Mouse (Mus musculus): ENCODE measurements around the gene Fads1. TPM values are rescaled to one million over a fixed set of nuclear protein-coding genes. Genes with fewer than 3 reads are reported as not detected.
"Not testable (repeated sequence)": the region's sequence is repeated elsewhere in the genome, so short reads cannot be mapped to it uniquely, and the experiment has no call there.

The Fads1 gene
- polyA plus RNA-seq, 1 experiment from 2014 or later = 104 TPM

DNA sequence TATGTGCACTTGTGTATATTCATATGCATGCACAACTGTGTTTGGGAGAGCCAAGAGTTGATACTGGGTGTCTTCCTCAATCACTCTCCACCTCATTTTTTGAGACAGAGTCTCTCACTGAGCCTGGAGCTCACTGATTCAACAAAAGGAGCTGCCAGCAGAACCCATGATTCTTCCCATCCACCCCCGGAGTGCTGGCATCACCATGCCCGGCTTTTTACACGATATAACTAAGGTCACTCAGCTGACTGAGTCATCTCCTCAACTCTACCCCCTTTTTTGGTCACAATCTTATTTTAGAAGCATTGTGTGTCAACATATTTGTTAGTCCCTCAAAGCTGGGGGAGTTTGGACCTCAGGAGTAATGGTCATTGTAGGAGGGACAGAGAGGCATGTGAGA is 18.8 kb upstream of the Fads1 start:
- H3K9ac ChIP-seq (ENCODE audit: low read length) = no peak overlapping the region
- DNase-seq (ENCODE audit: low spot score) (no peak), ATAC-seq (no peak)
- H3K27me3 ChIP-seq (replicated peaks; ENCODE audit: control insufficient read depth, insufficient read depth, low read length) = no peaks in the 10 kb centered on the region
- no peaks in the 10 kb centered on the region for H3K4me1 ChIP-seq (ENCODE audit: control insufficient read depth, insufficient read depth, low read length)
- H3K9me3 ChIP-seq (replicated peaks; ENCODE audit: control insufficient read depth, low read length) = no peaks in the 10 kb centered on the region
- 89% methylated on average over 3 of the region's 3 CpGs for WGBS
- H3K4me3 ChIP-seq (ENCODE audit: low read depth, low read length) = no peak overlapping the region
- no peak overlapping the region for H3K4me2 ChIP-seq (ENCODE audit: low read length)
- H3K36me3 ChIP-seq (ENCODE audit: control insufficient read depth, insufficient read depth, low read length) = no peaks in the 10 kb centered on the region
- no peak overlapping the region for H3K27ac ChIP-seq (ENCODE audit: low read depth, low read length)

DNA sequence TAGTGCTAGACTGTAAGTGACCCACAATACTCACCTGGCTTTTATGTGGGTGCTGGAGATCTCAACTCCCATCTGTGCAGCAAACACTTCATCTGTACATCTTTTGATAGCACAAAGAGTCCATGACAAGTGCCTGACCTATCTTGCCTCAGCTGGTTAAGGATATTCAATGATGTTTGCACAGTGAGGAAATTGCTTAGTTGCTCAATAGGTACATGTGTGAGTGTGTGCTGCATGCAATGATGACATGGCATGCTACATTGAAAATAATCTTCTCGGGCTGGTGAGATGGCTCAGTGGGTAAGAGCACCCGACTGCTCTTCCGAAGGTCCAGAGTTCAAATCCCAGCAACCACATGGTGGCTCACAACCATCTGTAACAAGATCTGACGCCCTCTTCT is 16.8 kb upstream of the Fads1 start:
- not testable (repeated sequence) for DNase-seq (ENCODE audit: low spot score); H3K36me3 ChIP-seq (ENCODE audit: control insufficient read depth, insufficient read depth, low read length); H3K27ac ChIP-seq (ENCODE audit: low read depth, low read length); H3K9me3 ChIP-seq (replicated peaks; ENCODE audit: control insufficient read depth, low read length); ATAC-seq; H3K4me2 ChIP-seq (ENCODE audit: low read length); H3K27me3 ChIP-seq (replicated peaks; ENCODE audit: control insufficient read depth, insufficient read depth, low read length); H3K9ac ChIP-seq (ENCODE audit: low read length); H3K4me1 ChIP-seq (ENCODE audit: control insufficient read depth, insufficient read depth, low read length); H3K4me3 ChIP-seq (ENCODE audit: low read depth, low read length)
- 95% methylated on average over 3 of the region's 4 CpGs for WGBS

DNA sequence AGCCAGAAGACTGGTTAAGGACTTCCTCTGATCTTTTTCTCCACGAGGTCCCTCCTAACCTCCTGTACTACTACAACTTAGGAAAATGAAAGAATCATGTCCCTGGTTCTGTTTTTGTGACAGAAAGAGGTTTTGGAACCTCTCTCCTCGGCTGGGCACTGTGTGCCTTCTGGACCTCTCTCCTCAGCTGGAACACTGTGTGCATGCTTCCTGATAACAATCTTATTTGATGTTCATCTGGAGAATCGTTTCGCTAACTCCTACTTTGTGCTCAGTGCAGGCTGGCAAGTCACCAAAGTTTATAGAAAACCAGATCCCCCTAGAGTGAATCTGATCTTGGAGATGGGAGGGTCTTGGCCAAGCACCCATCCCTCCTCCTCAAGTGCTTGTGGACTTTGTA is 15.6 kb upstream of the Fads1 start:
- Histone ChIP-seq H3K4me2 (ENCODE audit: low read length) (no peak overlapping the region), H3K4me1 (ENCODE audit: control insufficient read depth, insufficient read depth, low read length) (no peaks in the 10 kb centered on the region), H3K9me3 (replicated peaks; ENCODE audit: control insufficient read depth, low read length) (no peaks in the 10 kb centered on the region), H3K27me3 (replicated peaks; ENCODE audit: control insufficient read depth, insufficient read depth, low read length) (no peaks in the 10 kb centered on the region), H3K27ac (ENCODE audit: low read depth, low read length) (no peak overlapping the region), H3K36me3 (ENCODE audit: control insufficient read depth, insufficient read depth, low read length) (no peaks in the 10 kb centered on the region), H3K9ac (ENCODE audit: low read length) (no peak overlapping the region), H3K4me3 (ENCODE audit: low read depth, low read length) (no peak overlapping the region)
- WGBS = 83% methylated on average over 4 of the region's 4 CpGs
- no peak for DNase-seq (ENCODE audit: low spot score)
- no peak for ATAC-seq

DNA sequence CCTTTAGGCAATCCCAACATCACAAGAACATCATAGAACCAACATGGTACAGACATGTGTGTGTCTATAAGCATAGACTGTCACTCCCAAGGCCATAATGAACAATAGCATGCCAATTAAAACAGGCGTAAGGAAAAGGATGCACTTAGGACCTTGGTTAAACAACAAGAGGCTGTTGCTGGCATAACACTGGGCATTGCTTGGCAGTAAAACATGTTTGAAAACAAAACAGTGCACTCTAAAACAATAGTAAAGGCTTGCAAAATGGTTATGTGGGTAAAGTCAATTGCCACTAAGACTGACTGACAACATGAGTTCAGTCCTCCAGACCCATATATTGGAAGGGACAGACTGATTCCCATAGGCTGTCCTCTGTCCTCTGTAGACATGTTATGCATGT is 14.7 kb upstream of the Fads1 start:
- H3K9ac ChIP-seq (ENCODE audit: low read length) = no peak overlapping the region
- H3K9me3 ChIP-seq (replicated peaks; ENCODE audit: control insufficient read depth, low read length) = no peaks in the 10 kb centered on the region
- DNase-seq (ENCODE audit: low spot score) (no peak), ATAC-seq (no peak)
- no peaks in the 10 kb centered on the region for H3K36me3 ChIP-seq (ENCODE audit: control insufficient read depth, insufficient read depth, low read length)
- H3K4me3 ChIP-seq (ENCODE audit: low read depth, low read length) = no peak overlapping the region
- 70% methylated on average over 1 of the region's 1 CpGs for WGBS
- no peak overlapping the region for H3K27ac ChIP-seq (ENCODE audit: low read depth, low read length)
- H3K4me2 ChIP-seq (ENCODE audit: low read length) = no peak overlapping the region
- no peaks in the 10 kb centered on the region for H3K27me3 ChIP-seq (replicated peaks; ENCODE audit: control insufficient read depth, insufficient read depth, low read length)
- no peaks in the 10 kb centered on the region for H3K4me1 ChIP-seq (ENCODE audit: control insufficient read depth, insufficient read depth, low read length)

DNA sequence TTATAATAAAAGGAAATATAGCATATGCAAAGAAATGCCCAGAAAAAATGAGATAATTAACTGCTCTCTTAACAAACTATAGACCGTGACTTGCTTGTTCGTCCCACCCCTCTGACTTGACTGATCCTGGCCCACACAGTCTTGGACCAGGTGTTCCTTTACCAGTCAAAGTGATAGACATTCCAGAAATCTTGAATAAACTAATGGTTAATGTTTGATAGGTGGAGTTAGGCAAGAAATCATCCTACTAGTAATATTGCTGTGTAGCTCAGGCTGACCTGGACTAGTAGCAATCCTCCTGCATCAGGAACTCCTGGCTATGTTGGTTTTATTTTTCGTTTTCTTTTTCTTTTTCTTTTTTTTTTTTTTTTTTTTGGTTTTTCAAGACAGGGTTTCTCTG is 14.2 kb upstream of the Fads1 start:
- Histone ChIP-seq H3K9ac (ENCODE audit: low read length) (no peak overlapping the region), H3K4me3 (ENCODE audit: low read depth, low read length) (no peak overlapping the region), H3K27me3 (replicated peaks; ENCODE audit: control insufficient read depth, insufficient read depth, low read length) (no peaks in the 10 kb centered on the region), H3K9me3 (replicated peaks; ENCODE audit: control insufficient read depth, low read length) (no peaks in the 10 kb centered on the region), H3K4me2 (ENCODE audit: low read length) (no peak overlapping the region), H3K27ac (ENCODE audit: low read depth, low read length) (no peak overlapping the region), H3K36me3 (ENCODE audit: control insufficient read depth, insufficient read depth, low read length) (no peaks in the 10 kb centered on the region), H3K4me1 (ENCODE audit: control insufficient read depth, insufficient read depth, low read length) (no peaks in the 10 kb centered on the region)
- 90% methylated on average over 3 of the region's 3 CpGs for WGBS
- ATAC-seq (no peak), DNase-seq (ENCODE audit: low spot score) (no peak)

DNA sequence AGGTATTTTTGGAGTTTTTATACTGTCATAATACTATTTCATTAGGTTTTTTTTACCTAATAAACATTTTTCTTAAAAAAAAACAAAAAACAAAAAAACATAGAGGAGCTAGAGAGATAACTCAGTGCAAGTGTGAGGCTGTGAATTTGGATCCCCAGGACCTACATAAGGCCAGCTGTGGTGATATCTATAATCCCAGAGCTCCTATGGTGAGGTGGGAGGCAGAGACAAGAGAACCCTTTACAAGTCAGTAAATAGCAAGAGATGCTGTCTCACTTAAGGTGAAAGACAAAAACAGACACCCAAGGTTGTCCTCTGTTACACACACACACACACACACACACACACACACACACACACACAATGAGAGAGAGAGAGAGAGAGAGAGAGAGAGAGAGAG is 13.5 kb upstream of the Fads1 start:
- no peak overlapping the region for H3K9ac ChIP-seq (ENCODE audit: low read length)
- no peaks in the 10 kb centered on the region for H3K9me3 ChIP-seq (replicated peaks; ENCODE audit: control insufficient read depth, low read length)
- H3K4me3 ChIP-seq (ENCODE audit: low read depth, low read length) = no peak overlapping the region
- no peak overlapping the region for H3K4me2 ChIP-seq (ENCODE audit: low read length)
- H3K4me1 ChIP-seq (ENCODE audit: control insufficient read depth, insufficient read depth, low read length) = no peaks in the 10 kb centered on the region
- ATAC-seq (no peak), DNase-seq (ENCODE audit: low spot score) (no peak)
- H3K27ac ChIP-seq (ENCODE audit: low read depth, low read length) = no peak overlapping the region
- no peaks in the 10 kb centered on the region for H3K27me3 ChIP-seq (replicated peaks; ENCODE audit: control insufficient read depth, insufficient read depth, low read length)
- no peaks in the 10 kb centered on the region for H3K36me3 ChIP-seq (ENCODE audit: control insufficient read depth, insufficient read depth, low read length)

DNA sequence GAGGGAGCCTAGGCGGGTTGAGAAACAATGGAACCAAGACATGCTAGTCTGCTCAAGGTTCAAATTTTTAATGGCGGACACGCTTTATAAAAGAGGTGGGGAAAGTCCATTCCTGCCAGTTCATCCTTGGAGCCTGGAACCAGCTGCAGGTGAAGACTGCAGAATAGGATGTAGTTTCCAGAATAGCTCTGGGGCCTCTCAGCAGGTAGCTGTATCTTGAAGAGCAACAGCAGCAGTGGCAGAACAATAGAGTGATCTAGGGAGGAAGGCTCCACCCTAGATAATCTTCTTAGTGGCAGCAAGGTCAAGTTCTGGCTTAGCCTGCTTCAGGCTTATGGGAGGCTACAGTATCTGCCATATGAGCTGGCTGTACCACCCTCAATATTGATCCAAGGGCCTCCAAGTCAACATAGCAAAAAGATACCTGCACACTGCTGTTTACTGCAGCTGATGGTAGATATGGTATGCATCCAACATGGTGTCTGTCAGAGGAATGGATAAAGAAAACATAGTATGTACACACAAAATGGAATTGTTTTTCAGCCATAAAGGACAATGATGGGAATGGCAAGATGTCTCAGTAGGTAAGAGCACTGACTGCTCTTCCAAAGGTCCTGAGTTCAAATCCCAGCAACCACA is 12.9 kb upstream of the Fads1 start:
- not testable (repeated sequence) for H3K9ac ChIP-seq (ENCODE audit: low read length); ATAC-seq; H3K36me3 ChIP-seq (ENCODE audit: control insufficient read depth, insufficient read depth, low read length); H3K4me2 ChIP-seq (ENCODE audit: low read length); H3K27me3 ChIP-seq (replicated peaks; ENCODE audit: control insufficient read depth, insufficient read depth, low read length); H3K4me1 ChIP-seq (ENCODE audit: control insufficient read depth, insufficient read depth, low read length); H3K4me3 ChIP-seq (ENCODE audit: low read depth, low read length); DNase-seq (ENCODE audit: low spot score); H3K9me3 ChIP-seq (replicated peaks; ENCODE audit: control insufficient read depth, low read length); H3K27ac ChIP-seq (ENCODE audit: low read depth, low read length)
- WGBS = 89% methylated on average over 3 of the region's 3 CpGs

DNA sequence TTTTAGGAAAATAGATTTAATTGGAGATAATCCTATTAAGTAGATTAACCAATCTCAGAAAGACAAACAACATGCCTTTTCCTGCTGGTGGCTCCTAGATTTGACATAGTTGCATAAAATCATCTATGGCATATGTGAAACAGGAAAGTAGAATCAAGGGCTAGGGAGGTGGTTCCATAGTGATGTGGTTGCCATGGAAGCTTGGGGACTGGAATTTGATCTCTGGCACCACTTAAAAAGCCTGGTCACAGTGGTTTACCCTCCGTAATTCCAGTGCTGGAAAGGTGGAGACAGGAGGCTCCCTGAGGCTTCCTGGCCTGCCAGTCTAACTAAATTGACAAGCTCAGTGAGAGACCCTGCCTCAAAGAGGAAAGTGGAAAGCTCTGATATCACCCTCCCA is 12.2 kb upstream of the Fads1 start:
- H3K27me3 ChIP-seq (replicated peaks; ENCODE audit: control insufficient read depth, insufficient read depth, low read length) = no peaks in the 10 kb centered on the region
- DNase-seq (ENCODE audit: low spot score) (no peak), ATAC-seq (no peak)
- no peak overlapping the region for H3K4me2 ChIP-seq (ENCODE audit: low read length)
- H3K9me3 ChIP-seq (replicated peaks; ENCODE audit: control insufficient read depth, low read length) = no peaks in the 10 kb centered on the region
- no peak overlapping the region for H3K4me3 ChIP-seq (ENCODE audit: low read depth, low read length)
- H3K27ac ChIP-seq (ENCODE audit: low read depth, low read length) = no peak overlapping the region
- 10% methylated on average over 1 of the region's 1 CpGs for WGBS
- H3K36me3 ChIP-seq (ENCODE audit: control insufficient read depth, insufficient read depth, low read length) = no peaks in the 10 kb centered on the region
- no peaks in the 10 kb centered on the region for H3K4me1 ChIP-seq (ENCODE audit: control insufficient read depth, insufficient read depth, low read length)
- H3K9ac ChIP-seq (ENCODE audit: low read length) = no peak overlapping the region

DNA sequence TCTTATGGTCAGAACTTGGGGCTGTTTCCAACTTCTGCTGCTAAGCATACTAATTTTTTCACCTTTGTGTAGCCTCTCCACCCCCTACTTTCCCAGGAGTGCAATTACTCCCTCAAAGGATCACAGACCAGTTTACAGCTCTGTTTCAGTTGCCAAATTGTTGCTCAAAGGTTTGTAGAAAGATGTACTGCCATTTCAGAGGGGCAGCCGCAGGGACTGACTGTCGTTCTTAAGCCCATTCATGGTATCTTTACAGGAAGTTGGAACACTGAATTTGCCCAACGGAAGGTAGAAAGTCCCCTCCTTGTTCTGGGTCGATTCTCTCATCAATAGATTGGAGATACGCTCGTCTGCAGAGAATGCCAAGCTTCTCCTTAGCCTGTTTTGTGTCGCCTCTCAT is 11.3 kb upstream of the Fads1 start:
- DNase-seq (ENCODE audit: low spot score) = no peak
- Histone ChIP-seq H3K4me3 (ENCODE audit: low read depth, low read length) (no peak overlapping the region), H3K27ac (ENCODE audit: low read depth, low read length) (no peak overlapping the region), H3K9me3 (replicated peaks; ENCODE audit: control insufficient read depth, low read length) (no peaks in the 10 kb centered on the region), H3K36me3 (ENCODE audit: control insufficient read depth, insufficient read depth, low read length) (no peaks in the 10 kb centered on the region), H3K4me2 (ENCODE audit: low read length) (no peak overlapping the region), H3K4me1 (ENCODE audit: control insufficient read depth, insufficient read depth, low read length) (no peaks in the 10 kb centered on the region), H3K27me3 (replicated peaks; ENCODE audit: control insufficient read depth, insufficient read depth, low read length) (no peaks in the 10 kb centered on the region), H3K9ac (ENCODE audit: low read length) (no peak overlapping the region)
- 82% methylated on average over 7 of the region's 7 CpGs for WGBS
- no peak for ATAC-seq

Data from forebrain, embryonic 14.5 days (tissue).